Mouse (Mus musculus): ENCODE measurements at regions not wholly inside any gene's neighbourhood (a gene's known extent, or its start where the extent isn't known, plus 50 kb on each side); places are given as distances from the start of the nearest gene placed in this dataset.

- Histone ChIP-seq H3K9me3 (ENCODE audit: control insufficient read depth, low read length) (no peaks in the 10 kb centered on the region), H3K36me3 (ENCODE audit: control insufficient read depth, insufficient read depth, low read length) (no peaks in the 10 kb centered on the region), H3K9ac (ENCODE audit: low read depth, low read length) (no peak overlapping the region), H3K4me2 (replicated peaks; ENCODE audit: low read depth, low read length) (no peak overlapping the region), H3K27me3 (ENCODE audit: control insufficient read depth, insufficient read depth, low read length) (no peaks in the 10 kb centered on the region), H3K4me3 (ENCODE audit: low read depth, low read length) (no peak overlapping the region), H3K27ac (ENCODE audit: low read depth, low read length) (no peak overlapping the region), H3K4me1 (replicated peaks; ENCODE audit: control insufficient read depth, insufficient read depth, low read length) (no peaks in the 10 kb centered on the region)
- 62% methylated on average over 4 of the region's 4 CpGs for WGBS
- DNase-seq (ENCODE audit: low spot score) (no peak), ATAC-seq (ENCODE audit: low FRiP score) (no peak)
Measured at GRCm38 (mm10) chr16:56396586-56396985, 81.1 kb upstream of the Abi3bp start.

GRCm38 (mm10) chr16:56399541-56399940 lies 78.1 kb upstream of the Abi3bp start:
- Histone ChIP-seq H3K9me3 (ENCODE audit: control insufficient read depth, low read length) (no peaks in the 10 kb centered on the region), H3K4me2 (replicated peaks; ENCODE audit: low read depth, low read length) (no peak overlapping the region), H3K9ac (ENCODE audit: low read depth, low read length) (no peak overlapping the region), H3K27ac (ENCODE audit: low read depth, low read length) (no peak overlapping the region), H3K4me1 (replicated peaks; ENCODE audit: control insufficient read depth, insufficient read depth, low read length) (no peaks in the 10 kb centered on the region), H3K36me3 (ENCODE audit: control insufficient read depth, insufficient read depth, low read length) (no peaks in the 10 kb centered on the region), H3K27me3 (ENCODE audit: control insufficient read depth, insufficient read depth, low read length) (no peaks in the 10 kb centered on the region), H3K4me3 (ENCODE audit: low read depth, low read length) (no peak overlapping the region)
- 94% methylated on average over 4 of the region's 4 CpGs for WGBS
- DNase-seq (ENCODE audit: low spot score) = no peak
- ATAC-seq (ENCODE audit: low FRiP score) = no peak

- H3K27me3 ChIP-seq (ENCODE audit: control insufficient read depth, insufficient read depth, low read length) = no peaks in the 10 kb centered on the region
- DNase-seq (ENCODE audit: low spot score) (no peak), ATAC-seq (ENCODE audit: low FRiP score) (no peak)
- H3K27ac ChIP-seq (ENCODE audit: low read depth, low read length) = no peak overlapping the region
- no peak overlapping the region for H3K9ac ChIP-seq (ENCODE audit: low read depth, low read length)
- H3K36me3 ChIP-seq (ENCODE audit: control insufficient read depth, insufficient read depth, low read length) = no peaks in the 10 kb centered on the region
- no peak overlapping the region for H3K4me2 ChIP-seq (replicated peaks; ENCODE audit: low read depth, low read length)
- WGBS = 67% methylated on average over 3 of the region's 3 CpGs
- no peak overlapping the region for H3K4me3 ChIP-seq (ENCODE audit: low read depth, low read length)
- H3K4me1 ChIP-seq (replicated peaks; ENCODE audit: control insufficient read depth, insufficient read depth, low read length) = no peaks in the 10 kb centered on the region
- H3K9me3 ChIP-seq (ENCODE audit: control insufficient read depth, low read length) = no peaks in the 10 kb centered on the region
Measured at GRCm38 (mm10) chr16:56423761-56424160, 53.9 kb upstream of the Abi3bp start.
